Mouse (Mus musculus) lung, postnatal 25 days (tissue): ENCODE measurements at regions not wholly inside any gene's neighbourhood (a gene's known extent, or its start where the extent isn't known, plus 50 kb on each side); places are given as distances from the start of the nearest gene placed in this dataset.

Source experiments
- DNase-seq: peaks from one replicate; pipeline ENCODE4 v3.0.0; 2022; ENCODE audit warnings: low spot score

GRCm38 (mm10) chr7:66490073-66490472, 62.8 kb upstream of the Aldh1a3 start:
- DNase-seq: no peak

- no peak for DNase-seq
Measured at GRCm38 (mm10) chr7:66487751-66488150, 60.4 kb upstream of the Aldh1a3 start.

- no peak for DNase-seq
Measured at GRCm38 (mm10) chr7:66480446-66480845, 53.1 kb upstream of the Aldh1a3 start.

GRCm38 (mm10) chr7:66479321-66479720, 52.0 kb upstream of the Aldh1a3 start:
- no peak for DNase-seq

- no peak for DNase-seq
Measured at GRCm38 (mm10) chr7:66478106-66478505, 50.8 kb upstream of the Aldh1a3 start.

- DNase-seq: no peak
Measured at GRCm38 (mm10) chr7:66477475-66477874, 50.2 kb upstream of the Aldh1a3 start.
